Mouse (Mus musculus) liver, embryonic 15.5 days (tissue): ENCODE measurements at regions not wholly inside any gene's neighbourhood (a gene's known extent, or its start where the extent isn't known, plus 50 kb on each side); places are given as distances from the start of the nearest gene placed in this dataset.

Experiments
- ATAC-seq: fragments of 200-750 bp; cut with Nextera tagmentation; 2 replicates; pipeline ENCODE4 v1.8.0; 2017; ENCODE audit warnings: moderate number of reproducible peaks, mild to moderate bottlenecking, moderate library complexity; ENCODE audit not compliant: insufficient read depth
- H3K27ac ChIP-seq: fragments of 300-500 bp; sonication (generic); replicated peaks from 2 replicates; pipeline ENCODE4 v1.5.1; 2015; ENCODE audit warnings: mild to moderate bottlenecking, inconsistent platforms
- H3K27me3 ChIP-seq: fragments of 300-500 bp; sonication (generic); 2 replicates; pipeline ENCODE4 v1.6.1; 2015; ENCODE audit warnings: mild to moderate bottlenecking, inconsistent platforms
- H3K36me3 ChIP-seq: fragments of 300-500 bp; sonication (generic); replicated peaks from 2 replicates; pipeline ENCODE4 v1.6.1; 2015; ENCODE audit warnings: moderate library complexity, mild to moderate bottlenecking, inconsistent platforms
- H3K4me1 ChIP-seq: fragments of 300-500 bp; sonication (generic); replicated peaks from 2 replicates; pipeline ENCODE4 v1.6.1; 2015; ENCODE audit warnings: inconsistent platforms
- H3K4me2 ChIP-seq: fragments of 300-500 bp; sonication (generic); 2 replicates; pipeline ENCODE4 v1.6.1; 2015; ENCODE audit warnings: moderate library complexity, mild to moderate bottlenecking, inconsistent platforms
- H3K4me3 ChIP-seq: fragments of 300-500 bp; sonication (generic); replicated peaks from 2 replicates; pipeline ENCODE4 v1.5.1; 2015; ENCODE audit warnings: mild to moderate bottlenecking, inconsistent platforms
- H3K9ac ChIP-seq: fragments of 300-500 bp; sonication (generic); 2 replicates; pipeline ENCODE4 v1.6.1; 2015; ENCODE audit warnings: moderate library complexity, mild to moderate bottlenecking, inconsistent platforms
- H3K9me3 ChIP-seq: fragments of 300-500 bp; sonication (generic); replicated peaks from 2 replicates; pipeline ENCODE4 v1.6.1; 2016; ENCODE audit warnings: inconsistent platforms
- whole genome bisulfite sequencing: fragments of 180-500 bp; shearing (Covaris S2); methylation state at CpG from one replicate; pipeline ENCODE4 v1.1.7; 2015; ENCODE audit warnings: mixed read lengths; ENCODE audit not compliant: insufficient replicate concordance; 5-methylcytosine and 5-hydroxymethylcytosine counted together

DNA sequence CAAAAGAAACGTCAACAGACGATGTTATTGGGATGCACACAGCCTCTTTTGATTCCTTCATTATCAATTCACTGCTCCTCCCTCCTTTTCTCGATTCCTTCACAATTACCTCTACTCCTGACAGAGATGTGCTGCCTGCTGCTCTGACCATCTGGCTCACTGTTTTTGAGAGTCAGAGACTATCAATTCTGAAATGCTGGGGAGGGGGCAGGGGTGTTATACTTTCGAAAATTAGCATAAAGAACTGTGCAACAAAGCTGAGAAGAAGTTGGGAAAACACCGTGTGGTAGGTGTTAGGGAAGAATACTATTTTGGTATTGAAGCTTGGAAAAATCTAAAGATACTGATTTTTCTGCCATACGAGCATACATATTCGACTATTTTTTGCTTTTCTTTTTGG, 96.4 kb downstream of the Nedd1 start:
- H3K9ac ChIP-seq, result no peak overlapping the region
- H3K36me3 ChIP-seq, result no peaks in the 10 kb centered on the region
- no peak overlapping the region for H3K27ac ChIP-seq
- H3K4me2 ChIP-seq, result no peak overlapping the region
- no peak for ATAC-seq
- no peaks in the 10 kb centered on the region for H3K27me3 ChIP-seq
- H3K9me3 ChIP-seq, result no peaks in the 10 kb centered on the region
- H3K4me3 ChIP-seq, result no peak overlapping the region
- 50% methylated on average over 7 of the region's 7 CpGs for WGBS
- H3K4me1 ChIP-seq, result no peaks in the 10 kb centered on the region

DNA sequence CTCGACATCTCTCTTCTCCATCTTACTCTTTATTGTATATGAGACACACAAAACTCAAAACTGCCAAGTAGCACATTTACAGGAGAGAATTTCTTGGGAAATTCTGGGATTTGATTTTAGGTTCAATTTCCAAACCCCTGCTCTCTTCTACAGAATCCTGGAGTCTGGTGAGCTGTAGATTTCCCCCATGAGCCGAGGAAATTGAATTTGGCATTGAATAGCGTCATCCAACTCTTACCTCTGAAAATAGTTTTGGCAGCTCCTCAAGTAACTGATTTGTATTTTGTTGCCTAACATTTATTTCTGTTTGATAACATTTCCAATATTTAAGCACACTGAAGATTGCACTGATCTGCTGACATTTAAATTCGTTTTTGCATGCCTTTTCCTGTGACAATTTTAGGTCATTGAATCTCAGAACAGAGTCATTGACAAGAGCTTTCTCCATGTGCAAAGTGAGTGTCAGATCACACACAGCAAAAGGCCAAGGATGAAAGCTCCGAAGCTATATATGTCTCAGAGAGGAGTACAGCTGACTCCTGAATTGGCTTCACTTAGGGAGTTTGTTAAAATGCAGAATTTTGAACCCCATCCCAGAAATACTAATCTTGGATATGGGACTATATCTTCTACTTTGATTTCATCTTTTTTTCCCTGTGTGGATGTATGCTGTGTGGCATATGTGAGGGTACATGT, 106.4 kb downstream of the Nedd1 start:
- ATAC-seq, result no peak
- H3K9me3 ChIP-seq, result no peaks in the 10 kb centered on the region
- WGBS, result 43% methylated on average over 4 of the region's 5 CpGs
- H3K4me2 ChIP-seq, result no peak overlapping the region
- H3K27me3 ChIP-seq, result no peaks in the 10 kb centered on the region
- no peak overlapping the region for H3K27ac ChIP-seq
- no peak overlapping the region for H3K4me3 ChIP-seq
- no peaks in the 10 kb centered on the region for H3K36me3 ChIP-seq
- no peaks in the 10 kb centered on the region for H3K4me1 ChIP-seq
- H3K9ac ChIP-seq, result no peak overlapping the region

DNA sequence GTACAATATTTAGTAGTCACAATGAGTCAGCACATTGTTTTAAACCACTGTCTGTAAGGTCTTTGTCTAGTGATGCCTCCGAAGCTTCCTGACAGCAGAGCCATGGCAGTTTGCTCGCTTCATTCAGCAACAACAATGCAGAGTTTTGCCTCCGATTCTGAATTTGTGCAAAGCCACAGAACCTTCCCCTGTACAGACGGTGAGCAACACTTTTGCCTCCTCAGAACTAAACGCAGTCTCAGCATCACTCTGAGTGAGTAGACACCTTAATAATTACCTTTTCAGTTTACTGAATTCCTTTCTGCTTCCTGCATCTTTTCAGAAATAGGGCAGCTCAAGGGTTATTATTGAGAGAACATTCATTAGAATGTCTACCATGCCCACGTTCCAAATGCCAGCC, 107.9 kb downstream of the Nedd1 start:
- Histone ChIP-seq H3K4me2 (no peak overlapping the region), H3K36me3 (no peaks in the 10 kb centered on the region), H3K9ac (no peak overlapping the region), H3K4me1 (no peaks in the 10 kb centered on the region), H3K4me3 (no peak overlapping the region), H3K27ac (no peak overlapping the region), H3K27me3 (no peaks in the 10 kb centered on the region), H3K9me3 (no peaks in the 10 kb centered on the region)
- ATAC-seq, result no peak
- 55% methylated on average over 6 of the region's 6 CpGs for WGBS

DNA sequence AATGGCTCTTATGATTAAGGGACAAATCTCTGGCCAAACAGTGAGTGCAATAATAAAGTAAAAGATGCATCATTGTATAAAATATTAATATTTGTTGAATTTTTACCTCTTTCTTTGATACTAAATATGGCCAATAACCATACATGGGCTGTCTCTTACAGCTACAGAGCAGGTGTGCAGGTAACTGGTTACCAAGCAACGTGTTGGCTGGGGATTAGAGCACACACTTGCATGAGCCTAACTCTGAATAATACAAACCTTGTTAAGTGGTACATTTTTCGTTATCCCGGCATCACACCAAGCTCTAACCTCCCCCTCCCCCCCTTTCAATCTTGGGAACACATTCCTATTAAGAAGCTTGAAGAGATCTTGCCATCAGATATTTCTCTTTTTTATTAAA, 111.2 kb downstream of the Nedd1 start:
- H3K9me3 ChIP-seq, result no peaks in the 10 kb centered on the region
- no peaks in the 10 kb centered on the region for H3K4me1 ChIP-seq
- H3K4me3 ChIP-seq, result no peak overlapping the region
- ATAC-seq, result no peak
- H3K27ac ChIP-seq, result no peak overlapping the region
- no peak overlapping the region for H3K4me2 ChIP-seq
- 52% methylated on average over 3 of the region's 3 CpGs for WGBS
- no peaks in the 10 kb centered on the region for H3K27me3 ChIP-seq
- no peak overlapping the region for H3K9ac ChIP-seq
- no peaks in the 10 kb centered on the region for H3K36me3 ChIP-seq

DNA sequence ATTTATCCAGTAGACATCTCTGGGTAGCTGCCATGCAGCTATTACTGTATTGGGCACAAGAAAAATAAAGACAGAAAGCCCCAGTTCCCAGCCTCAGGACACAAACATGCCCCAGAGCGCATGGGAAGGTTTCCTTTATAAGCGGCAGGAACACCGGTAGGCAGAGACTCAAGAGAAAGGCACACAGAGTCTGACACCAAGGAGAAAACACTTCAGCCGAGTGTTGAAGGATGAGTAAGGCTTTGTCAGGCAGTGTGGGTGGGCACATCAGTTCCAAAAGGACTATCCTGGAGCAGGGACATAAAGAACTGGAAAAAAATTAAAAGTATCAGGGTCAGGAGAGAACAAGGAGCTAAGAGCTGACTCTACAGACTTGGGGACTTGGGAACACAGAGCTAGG, 115.5 kb downstream of the Nedd1 start:
- H3K4me2 ChIP-seq, result no peak overlapping the region

DNA sequence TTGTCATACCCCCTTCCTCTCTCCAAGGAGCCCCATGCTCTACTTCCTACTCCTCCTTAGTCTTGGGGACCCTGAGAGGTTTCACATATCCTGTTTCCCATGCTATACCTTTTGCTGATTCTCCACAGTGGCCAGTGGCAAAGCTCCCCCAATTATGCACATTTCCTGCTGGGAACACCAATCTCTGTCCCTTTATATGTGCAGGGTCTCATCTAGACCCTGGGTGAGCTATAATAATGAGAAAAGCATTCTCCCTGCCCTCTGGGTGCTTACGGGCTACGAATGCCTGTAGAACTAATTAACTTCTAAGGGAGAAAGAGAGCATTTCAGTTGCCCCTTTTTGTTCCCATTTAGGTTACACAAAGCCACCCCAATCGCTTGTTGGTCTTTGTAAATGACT, 116.6 kb downstream of the Nedd1 start:
- Histone ChIP-seq H3K27ac (no peak overlapping the region), H3K9ac (no peak overlapping the region), H3K9me3 (no peaks in the 10 kb centered on the region), H3K4me3 (no peak overlapping the region), H3K4me1 (no peaks in the 10 kb centered on the region), H3K36me3 (no peaks in the 10 kb centered on the region), H3K4me2 (no peak overlapping the region), H3K27me3 (no peaks in the 10 kb centered on the region)
- ATAC-seq, result no peak
- WGBS, result 62% methylated on average over 3 of the region's 3 CpGs

More for the DNA sequence above, 115.5 kb downstream of the Nedd1 start:
- Histone ChIP-seq H3K9me3 (no peaks in the 10 kb centered on the region), H3K27ac (no peak overlapping the region), H3K4me1 (no peaks in the 10 kb centered on the region), H3K36me3 (no peaks in the 10 kb centered on the region), H3K9ac (no peak overlapping the region), H3K4me3 (no peak overlapping the region), H3K27me3 (no peaks in the 10 kb centered on the region)
- WGBS, result 62% methylated on average over 4 of the region's 4 CpGs
- no peak for ATAC-seq

DNA sequence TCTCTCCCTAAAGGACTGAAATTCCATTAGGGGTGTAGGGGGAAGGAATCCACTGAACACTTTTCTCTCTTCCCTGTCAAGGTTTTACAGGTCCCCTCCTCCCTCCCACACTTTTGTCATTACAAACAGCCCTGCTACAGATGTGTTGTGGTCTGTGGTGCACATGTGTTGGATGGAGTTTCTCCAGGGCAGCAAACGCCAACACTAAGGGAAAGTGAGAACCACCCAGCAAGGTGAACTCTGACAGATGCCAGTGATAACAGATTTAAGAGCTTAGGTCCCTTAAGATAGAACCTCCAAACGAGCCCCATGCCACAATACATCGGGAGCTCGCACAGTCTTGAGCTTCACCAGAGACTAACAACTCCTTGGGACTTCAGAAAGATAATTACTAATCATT, 122.1 kb downstream of the Nedd1 start:
- no peak overlapping the region for H3K4me3 ChIP-seq
- H3K4me2 ChIP-seq, result no peak overlapping the region
- 44% methylated on average over 4 of the region's 4 CpGs for WGBS
- H3K9ac ChIP-seq, result no peak overlapping the region
- no peak overlapping the region for H3K27ac ChIP-seq
- no peaks in the 10 kb centered on the region for H3K36me3 ChIP-seq
- no peaks in the 10 kb centered on the region for H3K27me3 ChIP-seq
- ATAC-seq, result no peak
- H3K4me1 ChIP-seq, result no peaks in the 10 kb centered on the region
- no peaks in the 10 kb centered on the region for H3K9me3 ChIP-seq

DNA sequence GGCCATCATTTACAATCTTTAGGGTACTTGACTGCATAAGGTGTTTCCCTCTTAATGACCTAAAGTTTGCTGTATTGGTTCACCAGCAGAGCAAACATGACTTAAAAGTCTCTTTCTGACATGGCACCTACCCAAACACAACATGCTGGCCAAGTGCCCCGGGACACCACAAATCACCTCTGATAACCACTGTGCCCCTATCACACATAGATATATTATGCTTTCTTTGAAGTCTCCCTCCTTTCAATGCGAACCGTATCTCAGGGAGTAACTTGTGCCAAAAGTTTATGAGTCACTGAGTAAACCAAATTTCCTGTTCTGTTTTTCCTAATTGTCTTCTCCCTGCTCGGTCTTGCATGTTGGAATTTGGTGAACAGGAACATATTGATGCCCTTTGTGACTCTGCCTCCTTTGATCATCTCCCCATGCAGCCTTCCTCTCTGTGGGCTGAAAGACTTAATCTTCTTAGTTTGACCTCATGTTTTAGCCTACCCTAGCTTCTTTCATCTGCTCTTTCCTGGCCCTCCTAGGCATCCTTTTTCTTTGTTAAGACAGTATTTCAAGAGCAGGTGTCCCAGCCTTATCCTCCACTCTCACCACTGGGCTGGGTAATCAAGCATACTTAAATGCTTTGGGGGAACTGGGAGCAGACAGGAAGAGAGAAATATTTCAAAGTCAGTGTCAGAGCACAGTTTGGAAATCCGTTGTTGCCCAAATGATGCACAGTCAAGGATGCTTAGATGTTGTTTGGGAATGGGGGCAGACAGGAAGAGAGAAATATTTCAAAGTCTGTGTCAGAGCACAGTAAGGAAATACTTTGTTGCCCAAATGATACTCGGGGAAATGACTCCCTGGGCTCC, 126.5 kb downstream of the Nedd1 start:
- Histone ChIP-seq H3K36me3 (no peaks in the 10 kb centered on the region), H3K4me2 (no peak overlapping the region), H3K9me3 (no peaks in the 10 kb centered on the region), H3K9ac (no peak overlapping the region), H3K4me3 (no peak overlapping the region), H3K27me3 (no peaks in the 10 kb centered on the region), H3K4me1 (no peaks in the 10 kb centered on the region), H3K27ac (no peak overlapping the region)
- no peak for ATAC-seq
- WGBS, result 32% methylated on average over 6 of the region's 6 CpGs

DNA sequence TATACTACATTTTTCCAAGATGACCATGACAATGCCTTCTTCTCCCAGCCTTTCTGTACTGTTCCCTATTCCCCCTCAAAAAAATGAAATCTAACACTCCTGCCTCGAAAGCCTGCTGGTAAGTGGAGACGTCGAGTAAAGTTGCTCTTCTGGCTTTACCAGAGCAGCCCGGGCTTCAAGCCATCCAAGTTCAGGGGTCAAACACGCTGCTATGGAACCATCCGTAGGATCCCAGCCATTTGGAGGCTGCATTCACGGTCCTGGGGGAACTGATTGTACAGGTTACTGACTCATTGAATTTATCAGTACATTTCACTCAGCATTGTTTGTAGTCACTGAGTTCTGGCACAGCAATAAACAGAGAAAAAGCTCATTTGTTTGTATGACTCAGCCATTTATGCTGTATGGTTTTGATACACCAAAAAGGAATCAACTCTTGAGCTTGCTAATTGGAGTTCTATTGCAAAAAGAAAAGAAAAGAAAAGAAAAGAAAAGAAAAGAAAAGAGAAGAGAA, 128.2 kb downstream of the Nedd1 start:
- no peak for ATAC-seq
- H3K9me3 ChIP-seq, result no peaks in the 10 kb centered on the region
- 53% methylated on average over 7 of the region's 7 CpGs for WGBS

DNA sequence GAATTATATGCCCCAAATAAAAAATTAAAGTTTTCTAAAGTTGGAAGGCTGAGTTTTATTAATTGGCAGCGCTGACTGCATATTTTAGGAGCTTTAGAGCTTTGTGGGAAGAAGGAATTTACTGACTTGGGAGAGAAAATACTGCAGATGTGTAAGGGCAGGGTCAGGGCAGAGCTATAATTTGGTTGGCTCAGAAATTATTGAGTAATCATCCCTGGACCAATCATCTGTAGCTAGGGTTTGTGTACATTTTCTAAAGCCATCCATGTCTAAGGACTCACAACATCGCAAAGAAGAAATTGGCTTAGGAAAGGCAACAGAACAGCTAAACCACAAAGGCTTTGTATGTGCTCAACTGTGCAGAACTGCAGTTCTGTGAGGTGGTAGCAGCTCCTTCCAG, 143.3 kb downstream of the Nedd1 start:
- Histone ChIP-seq H3K4me3 (no peak overlapping the region), H3K4me1 (no peaks in the 10 kb centered on the region), H3K9me3 (no peaks in the 10 kb centered on the region), H3K27me3 (no peaks in the 10 kb centered on the region), H3K9ac (no peak overlapping the region), H3K36me3 (no peaks in the 10 kb centered on the region), H3K27ac (no peak overlapping the region), H3K4me2 (no peak overlapping the region)
- WGBS, result 59% methylated on average over 2 of the region's 2 CpGs
- ATAC-seq, result no peak

More for the DNA sequence above, 128.2 kb downstream of the Nedd1 start:
- Histone ChIP-seq H3K4me3 (no peak overlapping the region), H3K9ac (no peak overlapping the region), H3K4me2 (no peak overlapping the region), H3K4me1 (no peaks in the 10 kb centered on the region), H3K36me3 (no peaks in the 10 kb centered on the region), H3K27me3 (no peaks in the 10 kb centered on the region), H3K27ac (no peak overlapping the region)

DNA sequence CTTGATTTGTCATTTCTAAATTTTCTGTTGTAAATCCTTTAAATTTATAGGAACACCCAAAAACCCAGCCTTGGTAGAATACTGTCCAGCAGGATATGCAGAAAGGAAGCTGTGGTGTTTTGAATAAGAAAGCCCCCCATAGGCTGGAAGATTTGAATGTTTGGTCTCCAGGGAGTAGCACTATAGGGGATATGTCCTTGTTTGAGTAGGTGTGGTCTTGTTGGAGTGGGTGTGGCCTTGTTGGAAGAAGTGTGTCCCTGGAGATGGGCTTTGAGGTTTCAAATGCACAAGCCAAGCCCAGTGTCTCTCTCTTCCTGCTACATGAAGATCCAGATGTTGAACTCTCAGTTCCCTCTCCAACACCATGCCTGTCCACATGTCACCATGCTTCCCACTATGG, 151.7 kb downstream of the Nedd1 start:
- Histone ChIP-seq H3K36me3 (no peaks in the 10 kb centered on the region), H3K27ac (no peak overlapping the region), H3K9me3 (no peaks in the 10 kb centered on the region), H3K27me3 (no peaks in the 10 kb centered on the region), H3K9ac (no peak overlapping the region), H3K4me3 (no peak overlapping the region), H3K4me2 (no peak overlapping the region), H3K4me1 (no peaks in the 10 kb centered on the region)
- no peak for ATAC-seq
